Mouse (Mus musculus) thymus, postnatal 25 days (tissue): Measurements from ENCODE around the gene Abi2.
A peak's percentile ranks its signal among the peaks of the same experiment; 100 is the strongest.

Source experiments
- DNase-seq: peaks from one replicate; pipeline ENCODE4 v3.0.0; 2022

The Abi2 gene

DNA sequence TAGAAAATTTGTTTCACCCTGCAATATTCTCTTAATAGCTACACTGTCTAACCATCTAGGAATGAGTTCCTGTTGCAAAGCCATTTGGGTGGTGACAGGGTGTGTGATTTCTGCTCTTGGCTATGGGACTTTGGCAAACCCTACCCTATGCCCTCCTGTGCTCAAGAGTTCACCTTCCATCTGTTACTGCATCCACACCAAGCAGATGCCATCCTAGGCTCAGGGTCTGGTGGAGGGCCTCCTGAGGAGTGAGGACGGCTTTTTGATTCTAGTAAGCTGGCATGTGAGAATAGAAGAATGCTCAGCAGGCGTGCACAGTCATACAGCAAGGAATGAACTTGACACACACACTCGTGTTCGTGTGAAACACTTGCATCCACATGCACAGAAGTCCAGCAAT, 81.1 kb downstream of the Abi2 start:
- no peak for DNase-seq

DNA sequence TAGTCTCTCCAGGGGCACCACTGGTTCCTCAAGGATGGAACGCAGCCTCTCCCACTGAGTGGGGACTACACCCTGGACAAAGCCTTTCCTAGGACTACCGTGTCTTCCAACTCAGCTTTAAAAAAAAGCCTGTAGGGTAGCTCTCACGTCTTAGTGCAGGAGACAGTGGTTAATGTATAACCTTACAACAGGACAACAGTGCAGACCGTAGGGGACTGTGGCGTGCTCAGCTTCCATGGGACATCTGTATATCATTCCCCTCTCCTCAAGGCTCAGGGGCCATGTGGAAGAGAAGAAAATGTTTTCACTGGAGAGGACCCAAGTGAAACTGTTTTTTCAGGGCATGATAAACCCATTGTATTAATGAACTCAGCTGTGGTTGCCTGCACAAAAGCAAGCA, 83.0 kb downstream of the Abi2 start:
- no peak for DNase-seq

DNA sequence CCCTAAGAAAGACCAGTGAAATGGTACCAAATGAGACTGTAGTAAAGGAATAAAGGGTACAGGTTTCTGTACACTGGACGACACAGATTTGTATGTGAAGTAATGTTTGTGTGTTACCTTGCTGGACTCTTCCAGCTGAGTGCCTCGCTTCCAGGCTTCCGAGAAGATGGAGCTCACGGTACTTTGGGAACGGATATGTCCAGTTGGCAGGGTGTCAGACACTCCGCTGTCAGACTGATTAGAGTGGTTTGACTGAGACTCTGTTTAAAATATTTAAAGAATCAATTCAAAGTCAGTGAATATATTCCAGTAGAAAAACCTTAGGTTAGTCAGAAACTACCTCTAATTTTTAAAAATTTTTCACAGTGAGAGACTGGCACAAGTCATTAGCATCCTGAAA, 84.0 kb downstream of the Abi2 start:
- DNase-seq, result no peak

DNA sequence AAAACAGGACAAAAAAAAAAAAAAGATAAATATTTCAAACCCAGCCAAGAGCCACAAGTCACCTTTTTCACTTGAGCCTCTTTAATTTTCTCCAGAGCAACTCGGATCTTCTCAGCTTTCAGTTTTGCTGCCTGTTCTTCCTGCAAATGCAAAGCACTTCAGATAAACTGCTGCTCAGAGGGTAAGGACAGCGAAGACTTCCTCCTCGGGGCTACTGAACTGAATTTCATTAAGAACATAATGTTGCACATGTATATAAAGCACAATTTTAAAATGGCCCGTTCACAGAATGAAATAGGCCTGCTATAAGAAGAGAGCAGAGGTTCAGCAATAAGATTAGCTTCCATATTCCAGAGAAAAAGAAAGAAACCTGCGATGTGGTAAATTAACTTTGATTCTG, 94.0 kb downstream of the Abi2 start:
- DNase-seq, result peak; percentile 7

DNA sequence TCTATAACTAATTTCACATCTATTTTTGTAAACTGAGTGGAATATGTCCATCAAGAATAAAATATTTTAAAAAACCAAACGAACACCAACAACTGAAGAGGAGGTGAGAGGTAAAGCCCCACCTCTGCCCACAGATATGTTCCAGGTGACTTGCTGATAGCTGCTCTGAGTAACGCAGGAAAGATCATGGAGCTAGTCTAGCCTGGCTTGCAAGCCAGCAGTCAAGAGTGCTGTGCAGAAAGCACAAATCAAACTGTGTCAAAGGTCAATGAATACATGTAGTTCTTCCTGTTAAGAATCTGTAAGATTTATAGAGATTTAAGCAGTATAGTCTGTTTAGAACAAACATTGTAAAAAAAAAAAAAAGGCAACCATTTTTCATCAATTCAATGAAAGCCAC, 101.2 kb downstream of the Abi2 start:
- DNase-seq, result no peak

DNA sequence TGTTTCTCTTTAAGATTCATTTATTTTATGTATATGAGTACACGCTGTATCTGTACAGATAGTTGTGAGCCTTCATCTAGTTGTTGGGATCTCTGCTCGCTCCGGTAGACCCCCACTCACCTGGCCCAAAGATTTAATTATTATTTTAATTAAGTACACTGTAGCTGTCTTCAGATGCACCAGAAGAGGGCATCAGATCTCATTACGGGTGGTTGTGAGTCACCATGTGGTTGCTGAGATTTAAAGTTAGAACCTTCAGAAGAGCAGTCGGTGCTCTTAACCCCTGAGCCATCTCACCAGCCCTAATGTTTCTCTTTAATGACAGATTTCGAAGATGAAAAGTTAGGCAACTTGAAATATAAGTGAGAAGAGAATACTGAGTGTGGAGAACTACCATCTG, 120.7 kb downstream of the Abi2 start:
- no peak for DNase-seq

DNA sequence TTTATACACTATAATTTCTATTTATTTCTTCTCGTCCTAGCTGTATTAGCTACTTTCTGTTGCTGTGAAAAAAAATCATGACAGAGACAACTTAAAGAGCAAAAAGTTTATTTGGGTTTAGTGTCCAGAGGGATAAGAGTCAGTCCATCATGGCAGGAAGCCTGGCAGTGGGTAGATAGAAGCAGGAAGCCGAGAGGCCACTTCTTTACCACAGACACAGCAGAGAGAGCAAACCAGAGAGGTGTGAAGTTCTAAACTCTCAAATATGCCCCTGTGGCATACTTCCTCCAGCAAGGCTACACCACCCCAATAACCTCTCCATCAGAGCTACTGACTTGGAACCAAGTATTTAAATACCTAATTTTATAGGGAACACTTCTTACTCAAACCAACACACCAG, 121.2 kb downstream of the Abi2 start:
- DNase-seq, result no peak
